Mouse (Mus musculus) kidney, adult 2 months (tissue): ENCODE results near the gene Glrx. TPM values are rescaled to one million over a fixed set of nuclear protein-coding genes. Genes with fewer than 3 reads are reported as not detected.

Experiments used
- DNase-seq: peaks from one replicate; pipeline ENCODE4 v3.0.0; 2021
- H3K27ac ChIP-seq: fragments of 200-500 bp; 2 replicates; pipeline ENCODE4 v1.5.1; 2012; ENCODE audit warnings: low read depth, low read length, control low read depth, inconsistent platforms; ENCODE audit not compliant: insufficient read depth
- H3K27me3 ChIP-seq: fragments of 200-500 bp; replicated peaks from 2 replicates; pipeline ENCODE4 v1.6.1; 2012; ENCODE audit warnings: mild to moderate bottlenecking, moderate library complexity, low read length, inconsistent platforms; ENCODE audit not compliant: control insufficient read depth, insufficient read depth
- H3K36me3 ChIP-seq: fragments of 200-500 bp; 2 replicates; pipeline ENCODE4 v1.6.1; 2012; ENCODE audit warnings: mild to moderate bottlenecking, moderate library complexity, low read length, inconsistent platforms; ENCODE audit not compliant: control insufficient read depth, insufficient read depth
- H3K4me1 ChIP-seq: fragments of 200-500 bp; 2 replicates; pipeline ENCODE4 v1.6.1; 2011; ENCODE audit warnings: low read length; ENCODE audit not compliant: control insufficient read depth, insufficient read depth
- H3K4me3 ChIP-seq: fragments of 200-500 bp; 2 replicates; pipeline ENCODE4 v1.5.1; 2011; ENCODE audit warnings: mild to moderate bottlenecking, low read depth, low read length, control low read depth; ENCODE audit not compliant: insufficient read depth
- CTCF ChIP-seq: fragments of 200-500 bp; conservative IDR thresholded peaks from 2 replicates; pipeline ENCODE4 v1.5.1; 2011; ENCODE audit warnings: low read depth, mild to moderate bottlenecking, control low read depth, low read length, moderate library complexity, mixed read lengths; ENCODE audit not compliant: insufficient read depth, insufficient read length
- POLR2A ChIP-seq: fragments of 200-500 bp; IDR thresholded peaks from one replicate; pipeline ENCODE4 v1.6.1; 2011; ENCODE audit warnings: low read depth, low read length, control low read depth
- WGBS: fragments of 180-500 bp; shearing (Covaris S2); methylation state at CpG from one replicate; pipeline ENCODE4 v1.1.7; 2018; 5-methylcytosine and 5-hydroxymethylcytosine counted together
- polyA plus RNA-seq: library from polyadenylated mRNA; depleted of rRNA; stranded (reverse); fragments of >200 nt; gene quantifications from 2 replicates; pipeline ENCODE4 v1.2.3, GENCODE M21; 2012

Gene Glrx
- polyA plus RNA-seq, 1 experiment, result 56.4 TPM

DNA sequence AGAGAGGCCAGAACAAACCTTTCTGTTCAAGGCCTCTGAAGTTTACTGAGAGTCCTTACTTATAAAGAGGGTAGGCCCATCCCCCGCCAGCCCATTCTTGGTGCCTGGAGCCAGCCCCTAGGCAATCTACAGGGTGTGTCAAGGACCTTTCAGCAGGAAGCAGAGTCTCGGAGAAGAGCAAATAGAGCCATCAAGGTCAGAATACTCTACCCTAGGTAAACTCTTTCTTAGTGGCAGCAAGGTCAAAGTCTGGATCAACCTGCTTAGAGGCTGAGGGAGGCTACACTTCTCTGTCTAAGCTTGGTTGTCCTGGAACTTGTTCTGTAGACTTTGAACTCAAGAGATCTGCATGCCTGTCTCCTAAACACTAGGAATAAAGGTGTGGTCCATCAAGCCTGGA, 4.2 kb upstream of the Glrx start:
- H3K4me1 ChIP-seq, result peaks cover 8% of the 10 kb centered on the region; the same call in 1 of the 2 replicates
- peak overlapping the region; percentile 50; the same call in 1 of the 2 replicates for H3K27ac ChIP-seq
- H3K27me3 ChIP-seq, result no peaks in the 10 kb centered on the region
- no peak for TF ChIP-seq POLR2A
- DNase-seq, result peak; percentile 66
- H3K4me3 ChIP-seq, result no peak overlapping the region
- H3K36me3 ChIP-seq, result no peaks in the 10 kb centered on the region
- WGBS, result 79% methylated on average over 2 of the region's 2 CpGs

- no peak overlapping the region for H3K27ac ChIP-seq
- no peaks in the 10 kb centered on the region for H3K36me3 ChIP-seq
- WGBS, result 97% methylated on average over 4 of the region's 4 CpGs
- no peak overlapping the region for H3K4me3 ChIP-seq
- no peak for DNase-seq
- no peaks in the 10 kb centered on the region for H3K27me3 ChIP-seq
- TF ChIP-seq POLR2A (no peak), CTCF (no peak)
- peaks cover 17% of the 10 kb centered on the region; the same call in 1 of the 2 replicates for H3K4me1 ChIP-seq
Measured at GRCm38 (mm10) chr13:75838506-75838905, 1.2 kb upstream of the Glrx start.

- 32% methylated on average over 6 of the region's 6 CpGs for WGBS
- no peak overlapping the region for H3K27ac ChIP-seq
- peak; percentile 17 for DNase-seq
Measured at GRCm38 (mm10) chr13:75840752-75841285, 1.2 kb downstream of the Glrx start.

DNA sequence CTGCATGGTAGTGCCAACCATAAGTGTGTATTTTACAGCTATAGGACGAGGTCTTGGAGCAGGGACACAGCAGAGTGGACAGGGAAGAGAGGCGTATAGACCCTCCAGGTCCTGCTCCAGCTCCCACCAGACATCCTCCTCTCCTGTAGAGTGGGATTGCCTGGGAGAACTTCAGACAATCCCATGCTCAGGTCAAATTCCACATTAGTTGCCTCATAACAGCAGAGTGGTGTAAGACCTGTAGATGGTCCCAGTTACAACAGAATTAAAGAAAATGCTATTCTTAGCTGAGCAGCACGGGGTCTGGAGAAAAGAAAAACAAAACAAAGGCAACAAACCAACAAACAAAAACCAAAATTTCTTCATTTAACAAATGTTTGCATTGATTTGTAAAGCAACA, 2.3 kb downstream of the Glrx start:
- no peak overlapping the region for H3K4me3 ChIP-seq
- WGBS, result 89% methylated on average over 3 of the region's 3 CpGs
- no peak overlapping the region for H3K27ac ChIP-seq
- TF ChIP-seq POLR2A, result no peak
- no peak for TF ChIP-seq CTCF
- H3K4me1 ChIP-seq, result peaks cover 17% of the 10 kb centered on the region; the same call in 1 of the 2 replicates
- H3K27me3 ChIP-seq, result no peaks in the 10 kb centered on the region
- H3K36me3 ChIP-seq, result no peaks in the 10 kb centered on the region
- no peak for DNase-seq

More at GRCm38 (mm10) chr13:75840752-75841285, 1.2 kb downstream of the Glrx start:
- TF ChIP-seq POLR2A, result no peak
- TF ChIP-seq CTCF, result no peak
- no peaks in the 10 kb centered on the region for H3K36me3 ChIP-seq
- H3K4me3 ChIP-seq, result peak overlapping the region; percentile 89
- H3K27me3 ChIP-seq, result no peaks in the 10 kb centered on the region
- peaks cover 17% of the 10 kb centered on the region; the same call in 1 of the 2 replicates for H3K4me1 ChIP-seq

GRCm38 (mm10) chr13:75843331-75843730, 3.7 kb downstream of the Glrx start:
- whole genome bisulfite sequencing, result 80% methylated on average over 5 of the region's 5 CpGs

DNA sequence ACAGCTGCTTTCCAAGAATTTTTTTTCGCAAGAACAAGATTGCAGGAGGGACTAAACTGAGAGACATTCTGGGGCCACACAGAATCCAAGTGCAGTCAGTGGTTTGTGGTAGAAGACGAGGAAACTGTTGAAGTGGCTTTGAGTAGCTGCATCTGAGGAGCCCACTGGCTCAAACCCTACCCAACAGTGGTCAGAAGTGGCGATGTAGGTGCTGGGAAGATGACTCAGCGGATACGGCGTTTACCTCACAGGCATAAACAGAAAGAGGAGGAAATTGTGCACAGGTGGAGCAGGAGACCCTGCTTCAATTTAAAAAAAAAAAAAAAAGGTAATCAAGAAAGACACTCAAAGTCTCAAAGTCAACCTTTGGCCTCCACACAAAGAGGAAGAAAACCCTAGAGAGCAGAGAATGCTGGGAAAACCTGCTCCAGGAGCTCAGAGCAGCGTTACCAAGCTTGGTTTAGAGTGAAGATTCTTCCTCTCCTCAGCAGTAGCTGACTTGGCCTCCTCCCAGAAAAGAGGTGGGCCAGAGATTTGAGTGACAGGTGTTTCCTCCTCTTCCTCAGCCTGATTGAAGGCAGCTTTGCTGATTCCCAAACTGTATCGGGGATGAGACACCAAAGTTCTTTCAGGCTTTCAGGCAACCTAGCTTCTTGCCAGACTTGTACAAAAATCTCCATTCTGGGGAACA, 4.5 kb downstream of the Glrx start:
- WGBS, result 83% methylated on average over 8 of the region's 8 CpGs
- peak; percentile 48 for DNase-seq
- Histone ChIP-seq H3K36me3 (no peaks in the 10 kb centered on the region; the same call in 1 of the 2 replicates), H3K27me3 (no peaks in the 10 kb centered on the region), H3K27ac (no peak overlapping the region), H3K4me1 (peaks cover 14% of the 10 kb centered on the region; the same call in 1 of the 2 replicates), H3K4me3 (no peak overlapping the region)
- TF ChIP-seq POLR2A, result no peak
- TF ChIP-seq CTCF, result no peak

More at GRCm38 (mm10) chr13:75843331-75843730, 3.7 kb downstream of the Glrx start:
- Histone ChIP-seq H3K36me3 (no peaks in the 10 kb centered on the region), H3K4me1 (peaks cover 17% of the 10 kb centered on the region; the same call in 1 of the 2 replicates), H3K27ac (no peak overlapping the region), H3K4me3 (no peak overlapping the region), H3K27me3 (no peaks in the 10 kb centered on the region)
- peak; percentile 43 for DNase-seq
- TF ChIP-seq POLR2A (no peak), CTCF (no peak)

GRCm38 (mm10) chr13:75844833-75845518, 5.3 kb downstream of the Glrx start:
- WGBS, result 94% methylated on average over 2 of the region's 2 CpGs

More at GRCm38 (mm10) chr13:75844833-75845518, 5.3 kb downstream of the Glrx start:
- Histone ChIP-seq H3K4me3 (no peak overlapping the region), H3K27me3 (no peaks in the 10 kb centered on the region), H3K36me3 (no peaks in the 10 kb centered on the region; the same call in 1 of the 2 replicates), H3K27ac (no peak overlapping the region), H3K4me1 (peaks cover 9% of the 10 kb centered on the region; the same call in 1 of the 2 replicates)
- no peak for DNase-seq
- TF ChIP-seq CTCF (no peak), POLR2A (no peak)
